Mouse (Mus musculus) intestine, embryonic 14.5 days (tissue): Measurements from ENCODE around the gene Strn3. TPM values are rescaled to one million over a fixed set of nuclear protein-coding genes. Genes with fewer than 3 reads are reported as not detected.
A peak's percentile ranks its signal among the peaks of the same experiment; 100 is the strongest.

Experiments
- ATAC-seq: fragments of 200-750 bp; cut with Nextera tagmentation; replicated peaks from 2 replicates; pipeline ENCODE4 v1.8.0; 2017; ENCODE audit warnings: low read depth, moderate number of reproducible peaks, moderate TSS enrichment, moderate library complexity; ENCODE audit not compliant: low FRiP score, low TSS enrichment
- DNase-seq: peaks from one replicate; pipeline ENCODE4 v3.0.0-alpha.2; 2018; ENCODE audit warnings: low spot score
- H3K27ac ChIP-seq: fragments of 300-500 bp; sonication (generic); 2 replicates; pipeline ENCODE4 v1.5.1; 2014; ENCODE audit warnings: low read depth, mild to moderate bottlenecking, control low read depth
- H3K27me3 ChIP-seq: fragments of 300-500 bp; sonication (generic); replicated peaks from 2 replicates; pipeline ENCODE4 v1.6.1; 2014; ENCODE audit warnings: low read length, control low read depth; ENCODE audit not compliant: control insufficient read depth, insufficient read depth
- H3K36me3 ChIP-seq: fragments of 300-500 bp; sonication (generic); 2 replicates; pipeline ENCODE4 v1.6.1; 2014; ENCODE audit warnings: low read length, control low read depth; ENCODE audit not compliant: control insufficient read depth, insufficient read depth
- H3K4me1 ChIP-seq: fragments of 300-500 bp; sonication (generic); replicated peaks from 2 replicates; pipeline ENCODE4 v1.6.1; 2014; ENCODE audit warnings: low read length, control low read depth, mixed read lengths; ENCODE audit not compliant: control insufficient read depth, insufficient read depth
- H3K4me2 ChIP-seq: fragments of 300-500 bp; sonication (generic); 2 replicates; pipeline ENCODE4 v1.6.1; 2014; ENCODE audit warnings: low read length
- H3K4me3 ChIP-seq: fragments of 300-500 bp; sonication (generic); 2 replicates; pipeline ENCODE4 v1.5.1; 2014; ENCODE audit warnings: low read depth, low read length, control low read depth, mixed read lengths
- H3K9ac ChIP-seq: fragments of 300-500 bp; sonication (generic); 2 replicates; pipeline ENCODE4 v1.6.1; 2014; ENCODE audit warnings: mild to moderate bottlenecking, low read length
- H3K9me3 ChIP-seq: fragments of 300-500 bp; sonication (generic); 2 replicates; pipeline ENCODE4 v1.6.1; 2016; ENCODE audit warnings: low read length, control low read depth; ENCODE audit not compliant: control insufficient read depth
- WGBS: fragments of 180-500 bp; shearing (Covaris S2); extraction: QIAGEN DNeasy Blood & Tissue Kit; methylation state at CpG from one replicate; pipeline ENCODE4 v1.1.7; 2014; 5-methylcytosine and 5-hydroxymethylcytosine counted together
- polyA plus RNA-seq: library from polyadenylated mRNA; unstranded; fragments of >200 nt; fragmentation: Nextera tagmentation; extraction: Ambion mirVana; gene quantifications from 2 replicates; pipeline ENCODE4 v1.2.1, GENCODE M21; 2014

Gene Strn3
- 48.6 and 50.6 TPM in 2 replicates for polyA plus RNA-seq

DNA sequence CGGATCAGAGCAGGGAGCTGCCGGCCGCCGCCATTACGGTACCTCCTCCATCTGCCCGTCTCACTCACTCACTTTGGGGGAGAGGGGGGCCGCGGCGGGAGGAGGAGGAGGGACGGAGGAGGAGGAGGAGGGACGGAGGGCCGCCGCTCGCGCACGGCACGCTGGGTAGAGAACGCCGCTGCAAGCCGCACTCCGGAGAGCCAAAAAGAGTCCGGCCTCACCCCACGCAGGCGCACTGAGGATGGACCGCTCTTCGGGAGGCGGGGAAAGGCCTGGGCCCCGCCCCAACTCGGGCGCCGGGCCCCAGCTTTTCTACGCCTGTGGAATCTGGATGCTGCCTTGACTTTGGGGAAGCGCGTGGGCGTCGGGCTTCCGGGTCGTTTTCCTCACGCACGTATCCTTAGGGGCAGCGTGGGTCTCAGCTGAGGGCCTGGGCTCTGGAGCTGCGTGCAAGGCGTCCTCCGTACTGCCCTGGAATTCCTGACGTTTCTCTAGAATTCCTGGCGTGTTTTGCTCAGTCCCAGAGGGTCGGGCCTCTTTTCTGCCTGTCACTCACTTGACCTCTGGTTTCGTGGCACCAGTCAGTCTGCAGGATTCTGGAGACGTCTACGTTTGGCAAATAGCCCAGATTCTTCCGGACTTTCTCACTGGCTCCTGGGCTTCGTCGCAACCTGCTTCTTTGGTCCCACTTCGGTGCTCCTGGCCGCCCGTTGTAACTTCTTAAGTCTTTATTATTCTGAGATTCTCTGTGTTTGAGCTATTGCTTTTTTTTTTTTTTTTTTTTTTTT, at the start of gene Strn3:
Gene Strn3, minus strand, starts transcription at position 53 of the 788 bp plus-strand sequence.
- Histone ChIP-seq H3K27me3 (no peaks in the 10 kb centered on the region), H3K9me3 (no peaks in the 10 kb centered on the region), H3K9ac (peak within 1 kb of the TSS; percentile 90), H3K4me2 (peak within 1 kb of the TSS; percentile 87), H3K36me3 (no peaks in the 10 kb centered on the region), H3K4me1 (peaks cover 8% of the 10 kb centered on the region; the same call in 1 of the 2 replicates), H3K27ac (peak within 1 kb of the TSS; percentile 99), H3K4me3 (peak within 1 kb of the TSS; percentile 73)
- WGBS, result under 1% methylated on average over 52 of the region's 56 CpGs
- DNase-seq, result peak; percentile 95
- ATAC-seq, result peak; percentile 95

DNA sequence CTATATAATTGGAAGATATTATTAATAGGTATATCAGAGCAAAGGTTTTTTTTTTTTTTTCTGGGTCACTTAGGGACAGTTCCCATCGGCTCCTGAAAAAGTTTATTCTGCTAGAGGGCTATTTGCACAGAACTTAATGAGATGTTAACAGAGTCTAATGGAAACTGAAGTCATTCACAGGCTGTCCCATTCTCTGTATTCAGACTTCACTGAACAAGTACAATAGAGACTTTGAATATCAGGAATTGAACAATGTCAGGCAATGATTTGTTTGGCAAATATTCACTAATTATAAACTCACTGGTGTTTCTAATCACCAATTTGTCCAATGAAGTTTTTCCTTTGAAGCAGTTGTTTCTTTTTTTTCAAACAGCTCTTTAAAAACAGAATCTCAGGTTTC, 45.1 kb upstream of the Strn3 start:
- ATAC-seq (no peak), DNase-seq (no peak)
- Histone ChIP-seq H3K4me1 (peaks cover 20% of the 10 kb centered on the region; the same call in 1 of the 2 replicates), H3K36me3 (no peaks in the 10 kb centered on the region), H3K4me2 (no peak overlapping the region), H3K9ac (no peak overlapping the region), H3K4me3 (no peak overlapping the region), H3K9me3 (no peaks in the 10 kb centered on the region), H3K27ac (no peak overlapping the region), H3K27me3 (no peaks in the 10 kb centered on the region)
- 64% methylated on average over 1 of the region's 1 CpGs for WGBS

DNA sequence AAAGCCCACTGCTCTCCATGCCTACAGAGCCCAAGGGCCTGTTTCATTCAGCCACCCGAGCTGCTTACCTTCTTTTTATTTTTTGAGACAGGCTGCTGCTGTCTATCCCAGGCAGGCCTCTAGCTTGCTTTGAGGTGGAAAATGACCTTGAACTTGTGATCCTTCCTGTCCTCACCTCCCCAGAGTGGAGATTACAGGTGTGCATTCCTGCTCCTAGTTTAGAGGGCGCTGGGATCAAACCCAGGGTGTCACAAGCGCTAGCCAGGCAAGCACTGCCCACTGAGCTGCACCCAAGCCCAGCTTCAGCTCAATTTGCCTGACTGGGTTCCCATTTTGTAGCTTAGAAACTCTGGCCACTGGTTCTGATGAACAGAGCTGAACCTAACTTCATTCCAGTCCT, 44.7 kb upstream of the Strn3 start:
- ATAC-seq, result no peak
- H3K9ac ChIP-seq, result no peak overlapping the region
- WGBS, result 66% methylated on average over 3 of the region's 3 CpGs
- H3K4me1 ChIP-seq, result peaks cover 20% of the 10 kb centered on the region; the same call in 1 of the 2 replicates
- no peaks in the 10 kb centered on the region for H3K9me3 ChIP-seq
- DNase-seq, result no peak
- no peak overlapping the region for H3K4me2 ChIP-seq
- H3K36me3 ChIP-seq, result no peaks in the 10 kb centered on the region
- no peaks in the 10 kb centered on the region for H3K27me3 ChIP-seq
- no peak overlapping the region for H3K4me3 ChIP-seq
- 0 out of 2 replicates have a peak overlapping the region, but pooled peaks have one; percentile 0 for H3K27ac ChIP-seq

DNA sequence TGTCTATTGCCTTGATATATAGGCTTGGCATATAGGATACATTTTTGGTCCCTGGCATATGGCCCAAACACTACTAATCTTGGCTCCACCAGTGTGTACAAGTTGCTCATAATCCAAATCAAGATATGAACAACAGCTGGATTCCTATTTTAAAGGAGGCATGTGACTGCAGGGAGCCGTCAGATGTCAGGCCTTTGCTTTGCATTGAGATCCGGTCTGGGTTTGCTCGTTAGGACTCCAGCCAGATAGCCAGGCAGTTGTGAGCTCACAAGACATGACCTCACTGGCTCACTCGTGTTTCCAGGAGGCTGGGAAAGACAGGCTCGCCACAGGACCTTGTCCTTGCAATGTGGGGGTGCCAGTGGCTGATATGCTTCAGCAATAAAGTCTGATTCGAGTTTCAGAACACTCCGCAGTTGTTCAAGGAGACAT, 44.2 kb upstream of the Strn3 start:
- WGBS, result 44% methylated on average over 7 of the region's 7 CpGs
- no peak overlapping the region for H3K9ac ChIP-seq
- peak; percentile 63 for DNase-seq

DNA sequence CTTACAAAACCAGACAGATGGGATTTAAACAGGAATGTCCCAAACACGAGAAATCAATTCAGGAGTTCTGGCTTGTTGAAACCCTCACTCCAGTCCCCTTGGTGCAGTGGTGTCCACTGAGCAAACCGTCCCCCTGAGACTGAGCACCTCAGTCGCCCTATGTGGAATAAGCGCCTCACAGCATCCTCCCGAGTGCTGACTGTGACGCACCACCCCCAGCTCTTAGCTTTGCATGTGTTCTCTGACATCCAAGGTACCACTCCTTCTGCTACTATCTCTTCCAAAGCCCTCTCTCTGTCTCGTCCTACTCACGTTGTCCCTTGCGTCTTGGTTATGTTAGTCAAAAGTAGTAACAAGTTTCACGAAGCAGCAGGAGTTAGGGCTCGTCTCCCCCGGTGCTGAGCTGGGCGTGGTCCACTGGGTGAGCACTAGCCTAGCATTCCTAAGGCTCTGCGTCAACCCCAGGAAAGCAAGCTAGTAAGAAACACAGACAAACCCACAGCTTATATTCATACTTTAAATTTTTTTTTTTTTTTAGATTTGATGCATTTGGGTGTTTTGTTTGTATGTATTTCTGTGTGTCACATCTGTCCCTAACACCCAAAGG, 43.0 kb upstream of the Strn3 start:
- DNase-seq (peak; percentile 60), ATAC-seq (peak; percentile 56)
- Histone ChIP-seq H3K36me3 (no peaks in the 10 kb centered on the region), H3K9me3 (no peaks in the 10 kb centered on the region), H3K4me2 (peak overlapping the region; percentile 9; the same call in 1 of the 2 replicates), H3K4me1 (peaks cover 20% of the 10 kb centered on the region; the same call in 1 of the 2 replicates), H3K4me3 (no peak overlapping the region), H3K27ac (peak overlapping the region; percentile 65), H3K27me3 (no peaks in the 10 kb centered on the region), H3K9ac (no peak overlapping the region)
- WGBS, result 66% methylated on average over 14 of the region's 14 CpGs

More for the DNA sequence above, 44.2 kb upstream of the Strn3 start:
- no peaks in the 10 kb centered on the region for H3K9me3 ChIP-seq
- H3K27me3 ChIP-seq, result no peaks in the 10 kb centered on the region
- no peaks in the 10 kb centered on the region for H3K36me3 ChIP-seq
- 0 out of 2 replicates have a peak overlapping the region, but pooled peaks have one; percentile 0 for H3K27ac ChIP-seq
- H3K4me2 ChIP-seq, result no peak overlapping the region
- ATAC-seq, result peak; percentile 45
- no peak overlapping the region for H3K4me3 ChIP-seq
- peaks cover 20% of the 10 kb centered on the region; the same call in 1 of the 2 replicates for H3K4me1 ChIP-seq

DNA sequence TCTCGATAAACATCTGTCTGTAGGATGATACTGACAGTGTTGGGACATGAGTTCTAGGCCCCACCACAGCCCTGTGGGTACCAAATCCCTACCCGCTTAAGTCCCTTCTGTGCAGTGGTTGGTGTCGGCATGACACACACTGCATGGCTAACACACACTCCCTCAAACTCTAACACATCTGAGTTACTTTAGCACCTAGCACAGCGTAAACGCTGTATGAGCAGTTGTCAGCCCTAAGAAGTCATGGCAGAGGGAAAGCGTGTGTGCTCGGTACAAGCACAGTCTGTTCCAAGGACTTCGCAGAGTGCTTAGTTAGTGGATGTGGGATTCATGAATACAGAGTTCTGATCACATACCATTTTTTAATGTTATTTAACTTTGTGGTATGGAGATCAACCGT, 38.1 kb upstream of the Strn3 start:
- 93% methylated on average over 9 of the region's 9 CpGs for WGBS
- Histone ChIP-seq H3K27ac (no peak overlapping the region), H3K9me3 (no peaks in the 10 kb centered on the region)

DNA sequence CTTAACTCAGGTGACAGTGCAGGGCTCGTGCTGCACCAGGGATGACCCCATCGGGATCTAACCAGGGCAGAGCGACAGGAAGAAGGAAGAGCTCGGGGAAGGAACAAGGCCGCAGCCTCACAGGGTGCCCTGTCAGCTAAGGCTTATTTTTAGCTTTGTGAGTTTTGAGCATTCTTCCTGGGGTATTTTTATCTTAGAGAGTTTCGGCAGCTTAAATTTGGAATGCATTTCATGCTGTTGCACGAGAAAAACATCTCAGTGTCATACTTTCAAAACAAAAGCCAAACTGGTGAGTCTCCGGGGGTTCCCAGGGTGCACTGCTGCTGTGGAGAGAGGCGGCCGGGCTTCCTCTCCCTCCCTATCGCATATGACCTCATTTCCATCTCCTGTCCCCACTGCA, 37.4 kb upstream of the Strn3 start:
- DNase-seq, result no peak

More for the DNA sequence above, 38.1 kb upstream of the Strn3 start:
- H3K4me3 ChIP-seq, result no peak overlapping the region
- peaks cover 8% of the 10 kb centered on the region; the same call in 1 of the 2 replicates for H3K4me1 ChIP-seq
- ATAC-seq, result no peak
- DNase-seq, result no peak
- H3K9ac ChIP-seq, result no peak overlapping the region
- no peaks in the 10 kb centered on the region for H3K36me3 ChIP-seq
- H3K4me2 ChIP-seq, result no peak overlapping the region
- no peaks in the 10 kb centered on the region for H3K27me3 ChIP-seq

DNA sequence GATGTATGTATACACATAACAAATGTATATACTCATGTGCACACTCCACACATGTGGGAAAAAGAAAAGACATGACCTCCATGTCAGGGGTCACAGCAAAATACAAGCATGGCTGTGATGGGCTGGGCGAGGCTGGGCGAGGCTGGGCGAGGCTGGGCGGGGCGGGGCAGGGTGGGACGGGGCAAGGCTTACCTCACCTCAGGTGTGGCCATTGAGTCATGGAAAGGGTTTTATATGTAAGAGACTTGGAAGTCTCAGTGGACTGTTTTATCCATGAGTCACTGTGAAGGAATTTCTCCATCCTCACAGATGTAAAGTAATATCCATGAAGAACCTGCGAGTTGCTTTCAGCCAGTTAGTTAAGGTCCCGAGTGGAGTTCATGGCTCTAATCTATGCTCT, 30.1 kb upstream of the Strn3 start:
- Histone ChIP-seq H3K4me3 (no peak overlapping the region), H3K9ac (no peak overlapping the region), H3K27ac (no peak overlapping the region), H3K36me3 (no peaks in the 10 kb centered on the region), H3K4me2 (no peak overlapping the region), H3K9me3 (no peaks in the 10 kb centered on the region), H3K4me1 (no peaks in the 10 kb centered on the region), H3K27me3 (no peaks in the 10 kb centered on the region)
- DNase-seq (no peak), ATAC-seq (peak; percentile 57; the same call in 1 of the 2 replicates)
- 92% methylated on average over 8 of the region's 8 CpGs for WGBS

More for the DNA sequence above, 37.4 kb upstream of the Strn3 start:
- Histone ChIP-seq H3K4me3 (no peak overlapping the region), H3K9ac (no peak overlapping the region), H3K36me3 (no peaks in the 10 kb centered on the region), H3K4me2 (no peak overlapping the region), H3K4me1 (0 out of 2 replicates have a peak, but pooled peaks cover 2% of the 10 kb centered on the region), H3K9me3 (no peaks in the 10 kb centered on the region), H3K27me3 (no peaks in the 10 kb centered on the region), H3K27ac (peak overlapping the region; percentile 54; the same call in 1 of the 2 replicates)
- 69% methylated on average over 11 of the region's 11 CpGs for WGBS
- ATAC-seq, result no peak
